Mouse (Mus musculus) forebrain, embryonic 15.5 days (tissue): Measurements from ENCODE around the gene Emp1. TPM values are rescaled to one million over a fixed set of nuclear protein-coding genes. Genes with fewer than 3 reads are reported as not detected.

Source experiments
- ATAC-seq: fragments of 200-750 bp; cut with Nextera tagmentation; replicated peaks from 2 replicates; pipeline ENCODE4 v1.8.0; 2017; ENCODE audit warnings: mild to moderate bottlenecking, moderate TSS enrichment, moderate library complexity
- H3K27ac ChIP-seq: fragments of 300-500 bp; sonication (generic); replicated peaks from 2 replicates; pipeline ENCODE4 v1.5.1; 2015; ENCODE audit warnings: mild to moderate bottlenecking, inconsistent platforms
- H3K27me3 ChIP-seq: fragments of 300-500 bp; sonication (generic); 2 replicates; pipeline ENCODE4 v1.6.1; 2015; ENCODE audit warnings: inconsistent platforms
- H3K36me3 ChIP-seq: fragments of 300-500 bp; sonication (generic); 2 replicates; pipeline ENCODE4 v1.6.1; 2015; ENCODE audit warnings: mild to moderate bottlenecking, inconsistent platforms
- H3K4me1 ChIP-seq: fragments of 300-500 bp; sonication (generic); 2 replicates; pipeline ENCODE4 v1.6.1; 2015; ENCODE audit warnings: inconsistent platforms
- H3K4me2 ChIP-seq: fragments of 300-500 bp; sonication (generic); replicated peaks from 2 replicates; pipeline ENCODE4 v1.6.1; 2015; ENCODE audit warnings: mild to moderate bottlenecking, inconsistent platforms
- H3K4me3 ChIP-seq: fragments of 300-500 bp; sonication (generic); 2 replicates; pipeline ENCODE4 v1.5.1; 2015; ENCODE audit warnings: mild to moderate bottlenecking, inconsistent platforms
- H3K9ac ChIP-seq: fragments of 300-500 bp; sonication (generic); replicated peaks from 2 replicates; pipeline ENCODE4 v1.6.1; 2015; ENCODE audit warnings: mild to moderate bottlenecking, inconsistent platforms
- H3K9me3 ChIP-seq: fragments of 300-500 bp; sonication (generic); 2 replicates; pipeline ENCODE4 v1.6.1; 2016; ENCODE audit warnings: inconsistent platforms
- WGBS: fragments of 180-500 bp; shearing (Covaris S2); methylation state at CpG from one replicate; pipeline ENCODE4 v1.1.7; 2015; ENCODE audit warnings: mixed read lengths; 5-methylcytosine and 5-hydroxymethylcytosine counted together
- polyA plus RNA-seq: library from polyadenylated mRNA; unstranded; fragments of >200 nt; fragmentation: Nextera tagmentation; extraction: Ambion mirVana; gene quantifications from 2 replicates; pipeline ENCODE4 v1.2.1, GENCODE M21; 2015

Emp1 gene
- polyA plus RNA-seq, 1 experiment from 2014 or later = 5.6 TPM

DNA sequence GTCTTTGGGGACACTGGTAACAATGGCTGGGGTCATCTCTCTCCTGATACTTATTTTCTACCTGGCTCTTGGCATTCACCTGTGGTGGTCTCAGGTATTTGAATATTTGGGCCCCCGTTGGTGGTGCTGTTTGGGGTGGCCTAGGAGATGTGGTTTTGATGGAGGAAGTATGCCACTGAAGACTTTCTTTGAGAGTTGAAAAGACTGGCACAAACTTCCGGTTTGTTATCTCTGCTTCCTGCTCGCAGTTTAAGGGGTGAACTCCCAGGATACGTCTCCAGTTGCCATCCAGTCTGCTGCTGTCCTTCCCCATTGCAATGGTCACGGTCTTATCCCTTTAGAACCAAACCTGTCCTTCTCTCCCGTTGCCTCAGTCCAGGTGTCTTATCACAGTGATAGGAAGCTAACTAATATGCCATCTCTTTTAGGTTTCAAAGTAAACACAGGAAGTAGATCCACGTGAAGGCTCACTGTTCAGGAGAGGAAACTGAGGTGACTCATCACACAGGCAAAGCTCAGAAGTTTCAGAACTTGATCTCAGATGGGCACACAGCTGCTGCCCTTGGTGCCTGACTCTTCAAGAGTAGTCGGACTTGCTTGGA lies 56.0 kb downstream of the Emp1 start:
- H3K9ac ChIP-seq = no peak overlapping the region
- no peak overlapping the region for H3K4me2 ChIP-seq
- WGBS = 91% methylated on average over 8 of the region's 8 CpGs
- H3K27ac ChIP-seq = no peak overlapping the region
- H3K9me3 ChIP-seq = no peaks in the 10 kb centered on the region
- no peaks in the 10 kb centered on the region for H3K27me3 ChIP-seq
- H3K4me3 ChIP-seq = no peak overlapping the region
- no peaks in the 10 kb centered on the region for H3K4me1 ChIP-seq
- no peaks in the 10 kb centered on the region for H3K36me3 ChIP-seq
- ATAC-seq = no peak

DNA sequence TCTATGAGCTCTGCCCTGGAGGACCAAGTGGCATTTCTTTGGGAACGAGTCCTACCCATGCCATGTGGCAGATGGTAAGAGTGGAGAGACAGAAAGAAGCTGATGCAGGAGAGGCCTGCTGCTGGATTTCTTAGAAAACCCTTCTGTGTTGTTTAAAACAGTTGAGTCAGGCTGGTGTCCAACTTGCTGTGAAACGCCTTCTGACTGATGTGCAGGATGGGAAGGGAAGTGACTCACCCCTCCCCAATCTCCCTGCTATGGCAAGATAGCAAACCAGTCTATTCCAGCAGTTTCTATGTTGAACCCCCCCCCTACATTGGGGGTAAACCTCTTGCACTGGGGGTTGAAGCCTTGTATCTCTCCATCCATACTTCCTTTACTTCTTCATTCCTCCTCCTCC lies 65.9 kb downstream of the Emp1 start:
- no peak for ATAC-seq
- no peaks in the 10 kb centered on the region for H3K4me1 ChIP-seq
- WGBS = 83% methylated on average over 2 of the region's 2 CpGs
- no peaks in the 10 kb centered on the region for H3K27me3 ChIP-seq
- no peak overlapping the region for H3K4me2 ChIP-seq
- no peaks in the 10 kb centered on the region for H3K9me3 ChIP-seq
- H3K36me3 ChIP-seq = no peaks in the 10 kb centered on the region
- no peak overlapping the region for H3K9ac ChIP-seq
- H3K4me3 ChIP-seq = no peak overlapping the region
- H3K27ac ChIP-seq = no peak overlapping the region

- H3K36me3 ChIP-seq = no peaks in the 10 kb centered on the region
- H3K4me2 ChIP-seq = no peak overlapping the region
- H3K4me3 ChIP-seq = no peak overlapping the region
- H3K4me1 ChIP-seq = no peaks in the 10 kb centered on the region
- no peak for ATAC-seq
- H3K9ac ChIP-seq = no peak overlapping the region
- H3K27ac ChIP-seq = no peak overlapping the region
- WGBS = 45% methylated on average over 8 of the region's 8 CpGs
- H3K27me3 ChIP-seq = no peaks in the 10 kb centered on the region
- H3K9me3 ChIP-seq = no peaks in the 10 kb centered on the region
Observed at GRCm38 (mm10) chr6:135429268-135429909, 67.0 kb downstream of the Emp1 start.

- Histone ChIP-seq H3K9ac (no peak overlapping the region), H3K36me3 (no peaks in the 10 kb centered on the region), H3K4me2 (no peak overlapping the region), H3K4me3 (no peak overlapping the region), H3K27ac (no peak overlapping the region), H3K9me3 (no peaks in the 10 kb centered on the region), H3K4me1 (no peaks in the 10 kb centered on the region), H3K27me3 (no peaks in the 10 kb centered on the region)
- 82% methylated on average over 8 of the region's 8 CpGs for WGBS
- no peak for ATAC-seq
Observed at GRCm38 (mm10) chr6:135430441-135430970, 68.2 kb downstream of the Emp1 start.

Other genes with a start within 250 kb of the Emp1 start
- not detected in 2 replicates for gene Gprc5d, start 244.3 kb upstream of the Emp1 start, polyA plus RNA-seq
- gene Fam234b, start 164.6 kb upstream of the Emp1 start, polyA plus RNA-seq = 83.1 and 86.7 TPM in 2 replicates
- gene Hebp1, start 164.5 kb upstream of the Emp1 start, polyA plus RNA-seq = 2.6 and 2.8 TPM in 2 replicates
- 0.22 and 0.31 TPM in 2 replicates for gene Gsg1, start 108.2 kb upstream of the Emp1 start, polyA plus RNA-seq
- not detected in 2 replicates for gene Pbp2, start 52.1 kb upstream of the Emp1 start, polyA plus RNA-seq